Mouse (Mus musculus) liver, embryonic 14.5 days (tissue): ENCODE results near the gene Rad51b. TPM values are rescaled to one million over a fixed set of nuclear protein-coding genes. Genes with fewer than 3 reads are reported as not detected.

ENCODE experiments used
- ATAC-seq: fragments of 200-750 bp; cut with Nextera tagmentation; 2 replicates; pipeline ENCODE4 v1.8.0; 2017; ENCODE audit warnings: moderate number of reproducible peaks, mild to moderate bottlenecking, moderate library complexity; ENCODE audit not compliant: insufficient read depth
- DNase-seq, 3 experiments: peaks; one replicate each; pipeline ENCODE4 v3.0.0-alpha.2; 2012 to 2013; ENCODE audit warnings: low read depth in 3 of 3, low spot score in 3 of 3
- H3K27ac ChIP-seq: fragments of 300-500 bp; sonication (generic); 2 replicates; pipeline ENCODE4 v1.5.1; 2014; ENCODE audit warnings: moderate library complexity, mild to moderate bottlenecking, control low read depth, inconsistent platforms
- H3K27me3 ChIP-seq: fragments of 300-500 bp; sonication (generic); 2 replicates; pipeline ENCODE4 v1.6.1; 2014; ENCODE audit warnings: mild to moderate bottlenecking, low read length, moderate library complexity; ENCODE audit not compliant: control insufficient read depth, insufficient read depth
- H3K36me3 ChIP-seq: fragments of 300-500 bp; sonication (generic); replicated peaks from 2 replicates; pipeline ENCODE4 v1.6.1; 2014; ENCODE audit warnings: low read depth; ENCODE audit not compliant: control insufficient read depth, insufficient read depth
- H3K4me1 ChIP-seq, 2 experiments: fragments of 200-500 bp in 1 of 2; fragments of 300-500 bp in 1 of 2; sonication (generic) in 1 of 2; replicated peaks; 2 replicates each; pipeline ENCODE4 v1.6.1; 2012 to 2014; ENCODE audit warnings: antibody characterized with exemption in 1 of 2, inconsistent platforms in 1 of 2, low read length in 1 of 2; ENCODE audit not compliant: control insufficient read depth in 2 of 2, insufficient read depth in 2 of 2
- H3K4me2 ChIP-seq: fragments of 300-500 bp; sonication (generic); 2 replicates; pipeline ENCODE4 v1.6.1; 2014; ENCODE audit warnings: low read depth, mild to moderate bottlenecking, control low read depth, moderate library complexity
- H3K4me3 ChIP-seq, 2 experiments: fragments of 200-500 bp in 1 of 2; fragments of 300-500 bp in 1 of 2; sonication (generic) in 1 of 2; 2 replicates each; pipeline ENCODE4 v1.5.1; 2012 to 2014; ENCODE audit warnings: low read depth in 2 of 2, low read length in 2 of 2, mild to moderate bottlenecking in 2 of 2, control low read depth in 1 of 2, inconsistent platforms in 1 of 2, moderate library complexity in 1 of 2; ENCODE audit not compliant: insufficient read depth in 1 of 2
- H3K9ac ChIP-seq: fragments of 300-500 bp; sonication (generic); replicated peaks from 2 replicates; pipeline ENCODE4 v1.6.1; 2014; ENCODE audit warnings: mild to moderate bottlenecking, control low read depth, moderate library complexity
- H3K9me3 ChIP-seq: fragments of 300-500 bp; sonication (generic); 2 replicates; pipeline ENCODE4 v1.6.1; 2016; ENCODE audit warnings: low read length, mixed read lengths; ENCODE audit not compliant: control insufficient read depth
- CTCF ChIP-seq: IDR thresholded peaks from 2 replicates; pipeline ENCODE4 v1.5.1; 2016; ENCODE audit warnings: antibody characterized with exemption, low read depth, control low read depth
- EP300 ChIP-seq: IDR thresholded peaks from 2 replicates; pipeline ENCODE4 v1.6.1; 2016; ENCODE audit warnings: antibody characterized with exemption, low read depth
- WGBS: fragments of 180-500 bp; shearing (Covaris S2); extraction: QIAGEN DNeasy Blood & Tissue Kit; methylation state at CpG from one replicate; pipeline ENCODE4 v1.1.7; 2014; ENCODE audit not compliant: insufficient replicate concordance; 5-methylcytosine and 5-hydroxymethylcytosine counted together
- polyA plus RNA-seq, 2 experiments: library from polyadenylated mRNA; depleted of rRNA in 1 of 2; stranded (reverse) in 1 of 2; unstranded in 1 of 2; fragments of >200 nt; fragmentation: Nextera tagmentation in 1 of 2; extraction: Ambion mirVana in 1 of 2; gene quantifications; 2 replicates each; pipeline versions ENCODE4 v1.2.1 to v1.2.3; 2012 to 2014

Gene Rad51b
- polyA plus RNA-seq, 2 experiments = 2.3 to 5.1 TPM

GRCm38 (mm10) chr12:79661270-79661669, 364.2 kb downstream of the Rad51b start:
- H3K36me3 ChIP-seq = no peaks in the 10 kb centered on the region
- ATAC-seq (no peak), DNase-seq (no peak)
- TF ChIP-seq EP300 = no peak
- no peak for TF ChIP-seq CTCF
- WGBS = 46% methylated on average over 2 of the region's 2 CpGs
- H3K9ac ChIP-seq = no peak overlapping the region
- no peaks in the 10 kb centered on the region for H3K9me3 ChIP-seq
- H3K4me3 ChIP-seq = no peak overlapping the region
- no peak overlapping the region for H3K27ac ChIP-seq
- no peak overlapping the region for H3K4me2 ChIP-seq
- peaks cover 0 to 7% of the 10 kb centered on the region in 2 experiments; a peak in 2 of 4 replicates for H3K4me1 ChIP-seq
- H3K27me3 ChIP-seq = no peaks in the 10 kb centered on the region

DNA sequence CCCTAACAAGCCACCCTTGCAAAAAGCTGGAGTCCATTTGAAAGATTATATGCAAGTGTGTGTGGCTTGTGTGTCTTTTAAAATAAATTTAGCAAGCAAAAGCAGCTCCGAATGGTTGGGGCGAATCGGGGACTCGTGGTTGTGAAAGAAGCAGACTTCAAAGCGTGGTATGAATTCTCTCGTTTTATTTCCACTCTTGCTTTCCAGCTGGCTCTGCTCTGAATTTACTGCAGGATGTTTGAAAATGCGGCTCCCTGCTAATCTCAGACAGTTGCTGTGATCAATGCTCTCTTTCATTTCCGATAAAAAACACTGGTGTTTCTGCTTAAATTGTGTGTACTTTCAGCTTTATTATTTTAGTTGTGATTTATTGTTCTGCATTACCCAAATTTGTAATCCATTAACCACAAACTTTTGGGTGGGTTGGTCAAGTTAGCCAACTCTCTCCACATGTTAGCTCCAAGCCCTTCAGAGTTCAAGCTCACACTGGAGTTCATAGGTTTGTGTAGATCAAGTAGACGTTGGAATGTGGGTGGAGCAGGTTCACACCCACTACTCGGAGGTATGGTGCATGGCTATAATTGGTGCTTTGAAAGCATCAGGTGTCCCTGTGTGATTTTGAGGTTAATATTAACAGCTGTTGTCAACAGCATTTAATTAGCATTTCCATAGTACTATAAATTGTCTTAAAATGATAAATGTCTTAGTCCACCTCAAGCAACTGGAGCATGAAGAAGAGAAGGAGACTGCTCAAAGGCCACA, 366.2 kb downstream of the Rad51b start:
- no peak overlapping the region for H3K27ac ChIP-seq
- 73% methylated on average over 10 of the region's 10 CpGs for WGBS
- H3K36me3 ChIP-seq = no peaks in the 10 kb centered on the region

GRCm38 (mm10) chr12:79663893-79664574, 367.0 kb downstream of the Rad51b start:
- DNase-seq (no peak), ATAC-seq (no peak)
- H3K9me3 ChIP-seq = no peaks in the 10 kb centered on the region
- no peak overlapping the region for H3K9ac ChIP-seq
- no peak overlapping the region for H3K27ac ChIP-seq
- WGBS = 66% methylated on average over 7 of the region's 7 CpGs
- no peaks in the 10 kb centered on the region for H3K36me3 ChIP-seq
- peaks cover 0 to 7% of the 10 kb centered on the region in 2 experiments; a peak in 2 of 4 replicates for H3K4me1 ChIP-seq
- H3K4me3 ChIP-seq = no peak overlapping the region
- no peak overlapping the region for H3K4me2 ChIP-seq
- TF ChIP-seq CTCF (no peak), EP300 (no peak)
- no peaks in the 10 kb centered on the region for H3K27me3 ChIP-seq

More for the DNA sequence above, 366.2 kb downstream of the Rad51b start:
- TF ChIP-seq EP300 (no peak), CTCF (no peak)
- Histone ChIP-seq H3K27me3 (no peaks in the 10 kb centered on the region), H3K4me1 (peaks cover 0 to 7% of the 10 kb centered on the region in 2 experiments; a peak in 2 of 4 replicates), H3K9ac (no peak overlapping the region), H3K4me2 (no peak overlapping the region), H3K9me3 (no peaks in the 10 kb centered on the region), H3K4me3 (no peak overlapping the region)
- DNase-seq = no peak
- ATAC-seq = no peak

DNA sequence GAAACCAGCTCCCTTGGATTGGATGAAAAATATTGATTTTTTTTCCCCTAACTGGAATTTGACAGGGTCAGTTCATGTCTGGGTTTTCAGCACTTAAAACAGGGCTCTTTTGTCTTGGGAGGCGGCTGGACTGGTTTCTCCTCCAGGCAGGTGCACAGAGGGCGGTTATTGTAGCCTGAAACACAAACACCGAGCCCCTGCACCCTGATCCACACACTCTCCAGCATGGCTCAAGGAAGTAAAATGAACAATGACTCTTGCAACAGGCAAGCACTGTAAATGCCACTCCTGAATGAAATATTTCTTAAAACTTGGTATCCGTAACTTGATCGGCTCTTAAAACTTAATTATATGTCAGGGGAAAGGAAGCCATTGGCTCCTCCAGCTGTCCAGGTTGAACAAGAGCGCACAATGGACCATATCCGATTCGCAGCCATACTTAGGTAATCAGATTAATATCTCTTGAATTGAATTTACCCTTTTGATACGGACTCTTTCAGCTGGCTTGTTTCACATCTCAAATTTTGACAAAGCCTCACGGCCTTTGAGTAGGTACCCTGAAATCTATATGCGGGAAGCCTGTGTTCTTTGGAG, 377.9 kb downstream of the Rad51b start:
- Histone ChIP-seq H3K9me3 (no peaks in the 10 kb centered on the region), H3K4me1 (peaks cover 0 to 18% of the 10 kb centered on the region in 2 experiments; a peak in 2 of 4 replicates), H3K4me3 (no peak overlapping the region), H3K27ac (no peak overlapping the region), H3K4me2 (no peak overlapping the region), H3K36me3 (no peaks in the 10 kb centered on the region), H3K27me3 (no peaks in the 10 kb centered on the region), H3K9ac (no peak overlapping the region)
- ATAC-seq = no peak
- whole genome bisulfite sequencing = 82% methylated on average over 11 of the region's 11 CpGs
- TF ChIP-seq CTCF (no peak), EP300 (no peak)
- DNase-seq = no peak
